Mouse (Mus musculus) midbrain, embryonic 15.5 days (tissue): ENCODE measurements at regions not wholly inside any gene's neighbourhood (a gene's known extent, or its start where the extent isn't known, plus 50 kb on each side); places are given as distances from the start of the nearest gene placed in this dataset.
"Not testable (repeated sequence)": the region's sequence is repeated elsewhere in the genome, so short reads cannot be mapped to it uniquely, and the experiment has no call there.

Experiments
- ATAC-seq: fragments of 200-750 bp; cut with Nextera tagmentation; replicated peaks from 2 replicates; pipeline ENCODE4 v1.8.0; 2017; ENCODE audit warnings: moderate TSS enrichment
- H3K27ac ChIP-seq: fragments of 300-500 bp; sonication (generic); 2 replicates; pipeline ENCODE4 v1.5.1; 2015; ENCODE audit warnings: mild to moderate bottlenecking, inconsistent platforms
- H3K27me3 ChIP-seq: fragments of 300-500 bp; sonication (generic); replicated peaks from 2 replicates; pipeline ENCODE4 v1.6.1; 2015; ENCODE audit warnings: inconsistent platforms
- H3K36me3 ChIP-seq: fragments of 300-500 bp; sonication (generic); replicated peaks from 2 replicates; pipeline ENCODE4 v1.6.1; 2015; ENCODE audit warnings: inconsistent platforms
- H3K4me1 ChIP-seq: fragments of 300-500 bp; sonication (generic); 2 replicates; pipeline ENCODE4 v1.6.1; 2015; ENCODE audit warnings: inconsistent platforms
- H3K4me2 ChIP-seq: fragments of 300-500 bp; sonication (generic); 2 replicates; pipeline ENCODE4 v1.6.1; 2015; ENCODE audit warnings: inconsistent platforms, mild to moderate bottlenecking, moderate library complexity
- H3K4me3 ChIP-seq: fragments of 300-500 bp; sonication (generic); 2 replicates; pipeline ENCODE4 v1.5.1; 2015; ENCODE audit warnings: mild to moderate bottlenecking, inconsistent platforms
- H3K9ac ChIP-seq: fragments of 300-500 bp; sonication (generic); 2 replicates; pipeline ENCODE4 v1.6.1; 2015; ENCODE audit warnings: mild to moderate bottlenecking, inconsistent platforms
- H3K9me3 ChIP-seq: fragments of 300-500 bp; sonication (generic); 2 replicates; pipeline ENCODE4 v1.6.1; 2016; ENCODE audit warnings: inconsistent platforms
- WGBS: fragments of 180-500 bp; shearing (Covaris S2); methylation state at CpG from one replicate; pipeline ENCODE4 v1.1.7; 2015; ENCODE audit warnings: mixed read lengths; 5-methylcytosine and 5-hydroxymethylcytosine counted together

DNA sequence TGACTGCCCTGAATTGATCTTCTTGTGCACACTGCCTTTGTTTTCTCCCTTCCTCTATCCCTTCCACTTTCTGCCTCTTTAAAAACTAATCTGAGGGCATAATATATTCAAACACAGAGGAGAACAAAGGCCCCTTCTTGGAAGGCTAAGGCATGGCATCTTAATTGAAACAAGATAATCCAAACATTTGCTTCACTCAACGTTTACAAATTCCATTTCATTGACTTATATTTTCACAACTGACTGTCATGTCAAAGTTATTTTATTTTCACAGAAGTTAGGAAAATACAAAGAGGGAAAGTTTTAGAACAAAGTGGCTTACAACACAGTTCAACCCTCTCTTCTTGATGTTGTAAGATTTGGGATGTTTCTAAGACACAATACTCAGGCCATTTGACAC, 251.9 kb downstream of the Lpin1 start:
- Histone ChIP-seq H3K4me3 (no peak overlapping the region), H3K4me2 (no peak overlapping the region), H3K9me3 (0 out of 2 replicates have a peak, but pooled peaks cover 3% of the 10 kb centered on the region), H3K36me3 (no peaks in the 10 kb centered on the region), H3K27ac (no peak overlapping the region), H3K27me3 (no peaks in the 10 kb centered on the region), H3K4me1 (no peaks in the 10 kb centered on the region), H3K9ac (no peak overlapping the region)
- 10% methylated on average over 1 of the region's 1 CpGs for whole genome bisulfite sequencing
- no peak for ATAC-seq

DNA sequence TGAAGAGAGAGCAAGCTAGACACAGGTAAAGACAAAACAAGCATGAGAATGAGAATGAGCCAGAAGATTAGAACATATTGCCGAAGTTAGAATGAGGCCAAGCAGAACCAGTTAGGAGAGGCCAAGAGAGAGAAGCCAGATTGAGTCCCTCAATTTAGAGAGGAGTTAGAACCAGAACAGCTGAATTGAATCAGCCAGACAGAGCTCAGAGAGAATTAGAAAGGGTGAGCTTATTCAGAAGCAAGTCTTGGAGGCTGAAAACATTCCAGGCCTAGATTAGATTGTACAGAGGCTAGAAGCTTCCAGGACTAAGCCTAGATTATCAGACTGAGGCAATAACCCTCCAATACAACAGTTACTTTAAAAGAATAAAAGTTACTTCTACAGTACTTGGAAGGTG, 256.1 kb downstream of the Lpin1 start:
- 0 out of 2 replicates have a peak, but pooled peaks cover 3% of the 10 kb centered on the region for H3K9me3 ChIP-seq
- H3K36me3 ChIP-seq = no peaks in the 10 kb centered on the region
- H3K9ac ChIP-seq = no peak overlapping the region
- no peaks in the 10 kb centered on the region for H3K4me1 ChIP-seq
- H3K27me3 ChIP-seq = no peaks in the 10 kb centered on the region
- no peak overlapping the region for H3K4me3 ChIP-seq
- H3K27ac ChIP-seq = no peak overlapping the region
- ATAC-seq = no peak
- no peak overlapping the region for H3K4me2 ChIP-seq
- 90% methylated on average over 1 of the region's 1 CpGs for WGBS

DNA sequence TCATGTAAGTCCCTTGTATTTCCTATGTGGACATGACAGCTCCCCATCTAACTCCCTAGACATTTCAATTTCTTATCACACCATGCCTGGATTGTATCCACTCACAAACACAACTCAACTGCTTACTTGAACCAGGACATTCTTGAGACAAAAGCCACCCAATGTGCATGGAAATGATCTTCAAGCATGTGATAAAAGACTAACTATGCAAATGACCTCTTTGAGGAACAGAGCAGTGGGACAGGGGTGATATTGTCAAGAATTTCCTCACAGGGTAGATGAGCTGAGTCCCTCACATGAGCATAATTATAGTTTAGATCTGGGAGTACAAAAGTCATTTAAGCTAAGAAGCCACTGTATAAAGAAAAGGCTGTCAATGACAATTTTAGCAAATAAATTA, 259.0 kb downstream of the Lpin1 start:
- Histone ChIP-seq H3K9me3 (0 out of 2 replicates have a peak, but pooled peaks cover 3% of the 10 kb centered on the region), H3K9ac (no peak overlapping the region), H3K36me3 (no peaks in the 10 kb centered on the region), H3K4me1 (no peaks in the 10 kb centered on the region), H3K27me3 (no peaks in the 10 kb centered on the region), H3K4me2 (no peak overlapping the region), H3K27ac (no peak overlapping the region), H3K4me3 (no peak overlapping the region)
- ATAC-seq = no peak

DNA sequence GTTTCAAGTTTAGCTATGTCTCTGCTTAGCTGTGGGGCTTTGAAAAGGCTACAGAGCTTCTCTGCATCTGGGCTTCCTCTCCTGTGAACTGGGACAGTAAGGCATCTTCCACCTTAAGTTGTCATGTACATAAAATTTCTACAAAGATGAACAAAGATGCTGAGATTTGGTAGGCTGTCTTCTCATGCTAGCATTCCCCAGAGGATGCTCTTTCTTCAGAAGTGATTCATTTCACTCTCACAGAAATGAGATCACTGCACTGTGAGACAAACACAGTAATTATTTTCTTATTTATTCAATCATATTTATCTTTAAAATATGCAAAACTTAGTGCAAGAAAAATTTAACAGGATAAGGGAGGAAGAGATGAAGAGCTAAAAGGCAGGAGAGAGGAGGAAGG, 261.5 kb downstream of the Lpin1 start:
- no peak for ATAC-seq

DNA sequence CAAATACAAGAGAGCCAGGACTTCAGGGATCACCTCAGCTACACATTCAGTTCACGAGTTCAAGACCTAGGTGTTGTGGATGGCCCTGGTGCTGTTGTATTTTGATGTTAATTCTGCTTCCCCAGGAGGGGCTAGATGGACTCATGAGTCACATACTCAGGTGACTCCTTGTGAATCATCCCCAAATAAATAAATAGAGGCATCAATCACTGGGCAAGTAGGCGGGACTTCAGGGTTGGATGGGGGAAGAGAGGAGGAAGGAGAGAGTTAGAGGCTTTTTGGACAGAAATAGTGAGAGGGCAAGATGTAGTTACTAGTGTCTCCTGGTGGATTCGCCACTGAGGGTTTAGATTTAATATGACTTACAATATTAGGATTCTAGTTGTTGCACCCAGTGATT, 266.7 kb downstream of the Lpin1 start:
- no peaks in the 10 kb centered on the region for H3K9me3 ChIP-seq
- H3K4me1 ChIP-seq = no peaks in the 10 kb centered on the region
- H3K36me3 ChIP-seq = no peaks in the 10 kb centered on the region
- WGBS = 85% methylated on average over 3 of the region's 3 CpGs
- no peak overlapping the region for H3K9ac ChIP-seq
- ATAC-seq = no peak
- H3K27ac ChIP-seq = no peak overlapping the region
- no peak overlapping the region for H3K4me3 ChIP-seq
- no peaks in the 10 kb centered on the region for H3K27me3 ChIP-seq
- H3K4me2 ChIP-seq = no peak overlapping the region

More for the DNA sequence above, 261.5 kb downstream of the Lpin1 start:
- Histone ChIP-seq H3K9me3 (0 out of 2 replicates have a peak, but pooled peaks cover under 1% of the 10 kb centered on the region), H3K27me3 (no peaks in the 10 kb centered on the region), H3K4me1 (no peaks in the 10 kb centered on the region), H3K4me3 (no peak overlapping the region), H3K4me2 (no peak overlapping the region), H3K27ac (no peak overlapping the region), H3K9ac (no peak overlapping the region), H3K36me3 (no peaks in the 10 kb centered on the region)

DNA sequence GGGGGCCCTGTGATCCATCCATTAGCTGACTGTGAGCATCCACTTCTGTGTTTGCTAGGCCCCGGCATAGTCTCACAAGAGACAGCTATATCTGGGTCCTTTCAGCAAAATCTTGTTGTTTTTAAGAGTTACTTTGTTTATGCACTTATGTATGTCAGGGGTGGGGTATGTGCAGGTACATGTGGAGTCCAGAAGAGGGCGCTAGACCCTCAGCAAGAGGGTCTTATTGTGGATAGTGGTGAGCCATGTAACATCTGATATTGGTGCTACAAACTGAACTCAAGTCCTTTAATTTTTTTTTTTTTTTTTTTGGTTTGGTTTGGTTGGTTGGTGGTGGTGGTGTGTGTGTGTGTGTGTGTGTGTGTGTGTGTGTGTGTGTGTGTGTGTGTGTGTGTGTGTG, 268.7 kb downstream of the Lpin1 start:
- WGBS = 49% methylated on average over 2 of the region's 2 CpGs
- not testable (repeated sequence) for H3K4me2 ChIP-seq, ATAC-seq, H3K4me3 ChIP-seq, H3K27me3 ChIP-seq, H3K27ac ChIP-seq, H3K9me3 ChIP-seq, H3K4me1 ChIP-seq, H3K9ac ChIP-seq, H3K36me3 ChIP-seq

DNA sequence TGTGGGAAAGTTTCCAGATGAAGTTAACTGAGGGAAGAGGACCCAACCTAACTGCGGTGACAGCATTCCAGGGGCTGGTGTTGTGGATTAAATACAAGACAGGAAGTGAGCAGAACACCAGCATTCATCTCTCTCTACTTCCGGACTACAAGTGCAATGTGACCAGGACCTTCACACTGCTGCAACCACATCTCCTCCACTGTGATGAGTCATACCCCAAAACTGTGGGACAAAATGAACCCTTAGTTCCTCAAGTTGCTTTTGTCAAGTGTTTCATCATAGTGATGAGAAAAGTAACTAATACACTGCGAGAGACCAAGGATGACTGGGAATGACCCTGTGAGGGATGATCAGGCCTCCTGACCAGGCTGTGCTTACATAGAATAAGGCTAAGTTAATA, 279.3 kb downstream of the Lpin1 start:
- no peak overlapping the region for H3K4me2 ChIP-seq
- no peaks in the 10 kb centered on the region for H3K9me3 ChIP-seq
- no peak overlapping the region for H3K4me3 ChIP-seq
- ATAC-seq = no peak
- H3K36me3 ChIP-seq = no peaks in the 10 kb centered on the region
- H3K4me1 ChIP-seq = 0 out of 2 replicates have a peak, but pooled peaks cover 5% of the 10 kb centered on the region
- no peaks in the 10 kb centered on the region for H3K27me3 ChIP-seq
- WGBS = 90% methylated on average over 3 of the region's 3 CpGs
- H3K27ac ChIP-seq = no peak overlapping the region
- no peak overlapping the region for H3K9ac ChIP-seq

DNA sequence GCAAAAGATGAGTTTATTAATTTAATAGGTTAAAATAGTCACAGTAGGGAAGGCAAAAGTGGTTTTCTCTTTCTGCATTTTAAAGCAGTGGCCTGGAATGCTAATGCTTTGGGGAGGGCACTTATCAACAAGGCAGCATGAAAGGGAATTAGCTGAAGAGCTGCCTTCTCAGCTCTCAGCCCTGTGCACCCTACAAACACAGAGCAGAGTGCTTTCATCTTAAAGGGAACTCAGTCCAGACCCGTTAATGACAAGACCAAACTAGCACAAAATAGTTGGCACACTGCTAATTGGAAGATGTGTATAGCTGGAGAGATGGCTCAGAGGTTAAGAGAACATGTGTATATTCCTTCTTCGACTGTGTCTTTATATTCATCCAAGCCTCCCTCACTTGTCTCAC, 281.6 kb downstream of the Lpin1 start:
- Histone ChIP-seq H3K27ac (no peak overlapping the region), H3K36me3 (no peaks in the 10 kb centered on the region), H3K4me2 (no peak overlapping the region), H3K9ac (no peak overlapping the region), H3K9me3 (no peaks in the 10 kb centered on the region), H3K27me3 (no peaks in the 10 kb centered on the region), H3K4me3 (no peak overlapping the region), H3K4me1 (0 out of 2 replicates have a peak, but pooled peaks cover 5% of the 10 kb centered on the region)
- peak; percentile 78 for ATAC-seq
- WGBS = 41% methylated on average over 2 of the region's 2 CpGs

DNA sequence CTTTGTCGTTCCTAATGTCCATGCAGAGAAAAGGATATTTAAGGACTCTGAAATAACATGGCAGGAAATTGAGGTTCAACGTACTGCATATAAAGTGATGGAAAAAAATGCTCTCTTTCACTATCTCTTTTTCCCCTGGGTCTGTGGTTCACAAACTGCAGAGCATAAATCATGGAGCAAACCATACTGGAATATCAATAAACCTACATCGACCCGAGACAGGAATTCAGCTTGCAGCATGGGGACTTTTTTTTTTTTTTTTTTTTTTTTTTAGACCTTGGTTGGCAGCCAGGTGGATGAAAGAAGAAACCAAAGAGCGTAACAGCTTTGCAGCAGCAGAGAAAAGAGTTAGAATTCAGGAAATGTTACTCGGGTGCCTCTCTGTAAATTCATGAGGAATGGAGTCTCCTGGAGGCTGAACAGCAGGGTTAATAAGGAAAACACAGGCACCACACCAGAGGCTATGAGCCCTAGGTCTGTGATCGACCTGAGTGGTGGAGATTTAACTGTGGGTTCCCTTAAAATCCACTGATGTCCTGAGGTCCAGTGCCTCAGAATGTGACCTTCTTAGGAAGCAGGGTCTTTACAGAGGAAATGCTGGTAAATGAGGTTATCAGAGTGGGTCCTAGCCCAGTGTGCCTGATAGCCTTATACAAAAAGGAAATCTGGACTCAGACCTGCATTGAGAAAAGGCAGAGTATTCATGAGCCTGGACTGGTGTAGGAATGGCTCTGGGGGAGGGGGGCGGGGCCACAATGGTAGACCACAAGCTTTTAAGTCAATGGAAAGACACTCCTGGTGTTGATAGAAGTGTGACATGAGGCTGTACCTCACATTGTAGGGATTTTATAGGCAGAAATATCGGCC, 290.0 kb downstream of the Lpin1 start:
- ATAC-seq = peak; percentile 86
- no peak overlapping the region for H3K4me2 ChIP-seq
- no peaks in the 10 kb centered on the region for H3K27me3 ChIP-seq
- H3K36me3 ChIP-seq = no peaks in the 10 kb centered on the region
- H3K9me3 ChIP-seq = no peaks in the 10 kb centered on the region
- 49% methylated on average over 9 of the region's 9 CpGs for WGBS
- H3K9ac ChIP-seq = no peak overlapping the region
- H3K4me3 ChIP-seq = no peak overlapping the region
- peak overlapping the region; percentile 56 for H3K27ac ChIP-seq
- peaks cover 6% of the 10 kb centered on the region for H3K4me1 ChIP-seq

DNA sequence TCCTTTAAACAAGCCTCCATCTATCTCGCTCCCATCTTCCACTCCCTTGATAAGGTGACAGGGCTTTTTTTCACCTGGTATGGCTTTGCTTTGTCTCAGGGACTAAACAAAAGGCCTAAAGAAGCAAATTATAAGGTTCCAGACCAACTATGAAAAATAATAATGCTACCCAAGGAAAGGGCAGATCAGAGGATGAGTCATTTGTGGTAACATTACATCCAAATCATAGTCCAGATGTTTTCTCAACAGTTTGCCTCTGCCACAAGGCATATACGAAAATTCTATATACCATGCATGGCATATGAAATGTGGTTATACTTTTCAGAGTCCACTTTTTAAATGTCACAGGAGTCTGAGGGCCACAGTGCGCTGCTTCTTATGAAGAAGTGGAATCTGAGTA, 302.7 kb downstream of the Lpin1 start:
- H3K4me3 ChIP-seq = no peak overlapping the region
- no peaks in the 10 kb centered on the region for H3K4me1 ChIP-seq
- 83% methylated on average over 3 of the region's 3 CpGs for WGBS
- no peaks in the 10 kb centered on the region for H3K27me3 ChIP-seq
- H3K9ac ChIP-seq = no peak overlapping the region
- ATAC-seq = no peak
- H3K4me2 ChIP-seq = no peak overlapping the region
- no peaks in the 10 kb centered on the region for H3K9me3 ChIP-seq
- H3K27ac ChIP-seq = no peak overlapping the region
- H3K36me3 ChIP-seq = no peaks in the 10 kb centered on the region

DNA sequence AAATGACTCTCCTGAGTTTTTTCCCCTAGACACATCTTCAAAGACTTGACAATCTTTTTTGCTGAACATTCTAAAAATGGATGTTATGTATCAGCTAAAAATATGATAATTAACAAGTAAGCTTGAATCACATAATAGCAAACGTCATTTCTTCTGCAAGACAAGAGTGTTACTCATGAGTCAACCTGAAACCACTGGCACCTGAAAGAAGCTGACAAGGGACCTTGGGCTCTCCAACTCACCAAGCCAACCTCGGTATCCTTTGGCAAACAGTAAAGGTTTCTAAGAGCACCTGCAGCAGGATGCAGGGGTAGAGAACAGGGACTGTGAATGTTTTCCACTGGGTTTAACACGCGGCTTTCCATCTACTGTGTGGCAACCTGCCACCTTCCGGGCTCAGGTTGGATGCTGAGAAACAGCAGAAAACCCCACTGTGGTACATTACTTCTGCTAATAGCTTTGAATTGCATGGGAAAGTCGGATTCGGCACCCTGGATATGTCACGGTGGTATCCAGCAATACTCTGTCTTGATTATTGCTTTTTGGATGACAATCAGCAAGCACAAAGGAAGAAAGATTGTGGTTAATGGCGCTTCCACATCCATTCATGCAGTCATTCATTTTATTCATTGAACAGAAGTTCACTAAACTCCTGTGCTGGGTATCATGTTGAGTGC, 305.9 kb downstream of the Lpin1 start:
- no peak overlapping the region for H3K4me2 ChIP-seq
- no peaks in the 10 kb centered on the region for H3K9me3 ChIP-seq
- no peak overlapping the region for H3K9ac ChIP-seq
- no peak overlapping the region for H3K27ac ChIP-seq
- H3K36me3 ChIP-seq = no peaks in the 10 kb centered on the region
- H3K4me3 ChIP-seq = no peak overlapping the region
- 83% methylated on average over 9 of the region's 9 CpGs for WGBS
- H3K27me3 ChIP-seq = no peaks in the 10 kb centered on the region
- no peaks in the 10 kb centered on the region for H3K4me1 ChIP-seq
- no peak for ATAC-seq

DNA sequence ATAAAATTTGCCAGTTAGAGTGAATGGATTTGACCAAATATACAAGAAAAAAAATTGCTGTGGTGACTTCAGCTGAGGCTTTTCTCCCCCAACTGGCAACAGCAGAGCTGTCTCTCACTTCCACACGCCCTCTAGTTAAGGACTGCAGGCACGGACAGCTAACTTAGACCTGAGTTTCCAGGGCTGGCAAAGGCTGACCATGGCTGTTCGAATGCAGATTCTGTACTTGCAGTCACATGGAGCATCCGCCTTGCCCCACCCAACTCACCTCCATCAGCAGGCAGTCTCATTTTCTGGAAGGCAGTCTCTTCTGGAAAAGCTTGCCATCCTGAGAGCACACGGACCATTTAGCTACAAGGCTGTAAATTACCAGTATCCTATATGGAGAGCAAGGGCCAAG, 325.7 kb downstream of the Lpin1 start:
- no peak overlapping the region for H3K9ac ChIP-seq
- H3K4me3 ChIP-seq = no peak overlapping the region
- H3K4me2 ChIP-seq = no peak overlapping the region
- ATAC-seq = no peak
- no peaks in the 10 kb centered on the region for H3K36me3 ChIP-seq
- H3K27me3 ChIP-seq = no peaks in the 10 kb centered on the region
- no peaks in the 10 kb centered on the region for H3K9me3 ChIP-seq
- no peaks in the 10 kb centered on the region for H3K4me1 ChIP-seq
- 90% methylated on average over 5 of the region's 5 CpGs for WGBS
- H3K27ac ChIP-seq = no peak overlapping the region

DNA sequence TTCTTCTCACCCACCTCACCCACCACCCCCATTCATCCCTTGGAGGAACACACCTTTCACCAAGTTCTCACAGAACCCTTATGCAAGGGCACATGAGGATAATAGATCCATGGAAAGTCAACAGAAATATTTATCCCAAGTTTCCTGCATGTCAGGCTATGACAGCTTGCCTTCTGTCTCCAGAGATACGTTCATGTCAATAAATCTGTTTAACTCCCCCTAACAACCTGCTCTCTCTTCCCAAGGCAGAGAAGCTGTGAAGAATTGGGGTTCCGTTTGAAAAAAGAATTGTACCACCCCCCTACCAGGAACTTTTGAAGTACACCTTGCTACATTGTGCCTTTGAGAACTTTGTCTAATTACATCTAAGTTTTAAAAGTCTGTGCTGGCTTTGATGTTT, 331.6 kb downstream of the Lpin1 start:
- Histone ChIP-seq H3K27ac (no peak overlapping the region), H3K4me1 (peaks cover 7% of the 10 kb centered on the region; the same call in 1 of the 2 replicates), H3K9ac (no peak overlapping the region), H3K36me3 (no peaks in the 10 kb centered on the region), H3K4me3 (no peak overlapping the region), H3K4me2 (no peak overlapping the region), H3K27me3 (no peaks in the 10 kb centered on the region), H3K9me3 (no peaks in the 10 kb centered on the region)
- no peak for ATAC-seq
- WGBS = 86% methylated on average over 2 of the region's 2 CpGs
